Mouse (Mus musculus) stomach, postnatal 0 days (tissue): Measurements from ENCODE around the gene Tbkbp1. TPM values are rescaled to one million over a fixed set of nuclear protein-coding genes. Genes with fewer than 3 reads are reported as not detected.

Experiments
- ATAC-seq: fragments of 200-750 bp; cut with Nextera tagmentation; 2 replicates; pipeline ENCODE4 v1.8.0; 2017; ENCODE audit not compliant: low FRiP score, low TSS enrichment
- DNase-seq: peaks from one replicate; pipeline ENCODE4 v3.0.0-alpha.2; 2016; ENCODE audit warnings: low spot score
- H3K27ac ChIP-seq: fragments of 300-500 bp; sonication (generic); replicated peaks from 2 replicates; pipeline ENCODE4 v1.5.1; 2014; ENCODE audit warnings: mild to moderate bottlenecking, control low read depth
- H3K27me3 ChIP-seq: fragments of 300-500 bp; sonication (generic); 2 replicates; pipeline ENCODE4 v1.6.1; 2014; ENCODE audit warnings: low read length; ENCODE audit not compliant: control insufficient read depth, insufficient read depth
- H3K36me3 ChIP-seq: fragments of 300-500 bp; sonication (generic); 2 replicates; pipeline ENCODE4 v1.6.1; 2014; ENCODE audit warnings: low read length, mixed read lengths; ENCODE audit not compliant: control insufficient read depth, insufficient read depth
- H3K4me1 ChIP-seq: fragments of 300-500 bp; sonication (generic); replicated peaks from 2 replicates; pipeline ENCODE4 v1.6.1; 2014; ENCODE audit warnings: antibody characterized with exemption; ENCODE audit not compliant: control insufficient read depth, insufficient read depth
- H3K4me2 ChIP-seq: fragments of 300-500 bp; sonication (generic); replicated peaks from 2 replicates; pipeline ENCODE4 v1.6.1; 2014; ENCODE audit warnings: low read depth, mild to moderate bottlenecking, control low read depth, moderate library complexity
- H3K4me3 ChIP-seq: fragments of 300-500 bp; sonication (generic); 2 replicates; pipeline ENCODE4 v1.5.1; 2014; ENCODE audit warnings: low read depth, low read length, control low read depth
- H3K9ac ChIP-seq: fragments of 300-500 bp; sonication (generic); 2 replicates; pipeline ENCODE4 v1.6.1; 2014; ENCODE audit warnings: mild to moderate bottlenecking, low read length, control low read depth, mixed read lengths
- H3K9me3 ChIP-seq: fragments of 300-500 bp; sonication (generic); 2 replicates; pipeline ENCODE4 v1.6.1; 2016; ENCODE audit warnings: low read length; ENCODE audit not compliant: control insufficient read depth
- CTCF ChIP-seq: IDR thresholded peaks from 2 replicates; pipeline ENCODE4 v1.5.1; 2016; ENCODE audit warnings: antibody characterized with exemption, low read depth, mild to moderate bottlenecking, moderate library complexity
- EP300 ChIP-seq: optimal IDR thresholded peaks from 2 replicates; pipeline ENCODE3; 2016; ENCODE audit warnings: antibody characterized with exemption
- WGBS: fragments of 180-500 bp; shearing (Covaris S2); extraction: QIAGEN DNeasy Blood & Tissue Kit; methylation state at CpG from one replicate; pipeline ENCODE4 v1.1.7; 2014; 5-methylcytosine and 5-hydroxymethylcytosine counted together
- polyA plus RNA-seq: library from polyadenylated mRNA; unstranded; fragments of >200 nt; fragmentation: Nextera tagmentation; extraction: Ambion mirVana; gene quantifications from 2 replicates; pipeline ENCODE4 v1.2.1, GENCODE M21; 2015

Gene Tbkbp1
- polyA plus RNA-seq, 1 experiment from 2014 or later: 1.8 TPM

DNA sequence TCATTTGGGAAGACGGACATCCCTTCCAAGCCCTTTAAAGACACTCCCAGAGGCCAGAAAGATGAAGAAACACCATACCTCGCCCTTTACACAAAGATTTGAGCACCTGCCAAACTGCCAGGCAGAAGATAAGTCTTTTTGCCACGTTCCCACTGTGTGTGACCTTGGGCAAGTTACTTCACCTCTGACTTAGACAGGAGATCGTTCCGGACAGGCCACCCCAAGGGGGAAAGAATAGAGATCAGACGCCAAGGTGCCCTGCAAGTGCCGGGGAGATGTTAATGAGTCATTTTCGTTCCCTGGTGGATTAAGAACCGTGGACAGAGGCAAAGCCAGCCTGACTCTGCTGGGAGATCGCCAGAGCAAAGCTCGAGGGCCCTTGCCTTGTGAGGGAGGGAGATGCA is 730 bp upstream of the Tbkbp1 start:
- Histone ChIP-seq H3K9ac (no peak overlapping the region), H3K27ac (no peak overlapping the region), H3K27me3 (no peaks in the 10 kb centered on the region), H3K9me3 (no peaks in the 10 kb centered on the region), H3K4me3 (peak overlapping the region; percentile 72), H3K36me3 (no peaks in the 10 kb centered on the region), H3K4me1 (peaks cover 2% of the 10 kb centered on the region; the same call in 1 of the 2 replicates), H3K4me2 (peak overlapping the region; percentile 92)
- WGBS: 2% methylated on average over 11 of the region's 11 CpGs
- no peak for TF ChIP-seq EP300
- no peak for TF ChIP-seq CTCF
- ATAC-seq: no peak
- peak; percentile 66 for DNase-seq

- Histone ChIP-seq H3K4me3 (peak overlapping the region; percentile 72), H3K36me3 (no peaks in the 10 kb centered on the region), H3K9ac (peak overlapping the region; percentile 63), H3K9me3 (no peaks in the 10 kb centered on the region), H3K4me2 (peak overlapping the region; percentile 92), H3K27ac (peak overlapping the region; percentile 77), H3K27me3 (no peaks in the 10 kb centered on the region), H3K4me1 (peaks cover 2% of the 10 kb centered on the region; the same call in 1 of the 2 replicates)
- ATAC-seq: peak; percentile 59
- WGBS: under 1% methylated on average over 75 of the region's 102 CpGs
- TF ChIP-seq CTCF (no peak), EP300 (no peak)
- DNase-seq: peak; percentile 48
These were observed 624 bp downstream of the Tbkbp1 start for GRCm38 (mm10) chr11:97150411-97151330.

GRCm38 (mm10) chr11:97149995-97150410 is 1.3 kb downstream of the Tbkbp1 start:
- TF ChIP-seq EP300: no peak
- 0 out of 2 replicates have a peak, but pooled peaks have one; percentile 1 for TF ChIP-seq CTCF
- H3K4me1 ChIP-seq: peaks cover 2% of the 10 kb centered on the region; the same call in 1 of the 2 replicates
- peak overlapping the region; percentile 72 for H3K4me3 ChIP-seq
- no peaks in the 10 kb centered on the region for H3K36me3 ChIP-seq
- no peaks in the 10 kb centered on the region for H3K9me3 ChIP-seq
- no peaks in the 10 kb centered on the region for H3K27me3 ChIP-seq
- H3K4me2 ChIP-seq: peak overlapping the region; percentile 92
- 0 out of 2 replicates have a peak overlapping the region, but pooled peaks have one; percentile 63 for H3K9ac ChIP-seq
- ATAC-seq: peak; percentile 6
- 3% methylated on average over 14 of the region's 14 CpGs for WGBS
- H3K27ac ChIP-seq: peak overlapping the region; percentile 77
- peak; percentile 51 for DNase-seq

DNA sequence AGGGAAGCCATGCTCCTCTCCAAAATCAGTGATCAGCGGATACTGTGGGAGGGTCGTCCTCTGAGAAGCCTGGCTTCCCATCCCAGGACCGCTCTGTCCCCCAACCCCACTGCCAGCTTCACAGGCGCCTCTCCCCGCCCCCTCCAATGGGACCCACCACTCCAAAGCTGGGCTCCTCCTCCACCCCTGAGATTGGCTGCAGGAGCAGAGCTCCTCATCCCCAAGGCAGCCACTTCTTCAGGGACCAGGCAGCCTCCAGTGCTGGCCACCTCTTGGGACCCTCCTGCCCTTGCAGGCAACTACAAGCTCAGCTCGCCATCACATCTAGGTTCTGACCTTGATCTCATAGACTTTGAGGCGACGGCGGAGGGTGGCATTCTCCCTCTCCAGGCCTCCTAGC is 2.3 kb downstream of the Tbkbp1 start:
- 53% methylated on average over 9 of the region's 9 CpGs for WGBS
- TF ChIP-seq CTCF (no peak), EP300 (no peak)
- Histone ChIP-seq H3K4me1 (peaks cover 2% of the 10 kb centered on the region; the same call in 1 of the 2 replicates), H3K27ac (0 out of 2 replicates have a peak overlapping the region, but pooled peaks have one; percentile 77), H3K4me3 (peak overlapping the region; percentile 72; the same call in 1 of the 2 replicates), H3K4me2 (peak overlapping the region; percentile 92; the same call in 1 of the 2 replicates), H3K9me3 (no peaks in the 10 kb centered on the region), H3K36me3 (no peaks in the 10 kb centered on the region), H3K27me3 (no peaks in the 10 kb centered on the region), H3K9ac (no peak overlapping the region)
- no peak for ATAC-seq
- peak; percentile 12 for DNase-seq

DNA sequence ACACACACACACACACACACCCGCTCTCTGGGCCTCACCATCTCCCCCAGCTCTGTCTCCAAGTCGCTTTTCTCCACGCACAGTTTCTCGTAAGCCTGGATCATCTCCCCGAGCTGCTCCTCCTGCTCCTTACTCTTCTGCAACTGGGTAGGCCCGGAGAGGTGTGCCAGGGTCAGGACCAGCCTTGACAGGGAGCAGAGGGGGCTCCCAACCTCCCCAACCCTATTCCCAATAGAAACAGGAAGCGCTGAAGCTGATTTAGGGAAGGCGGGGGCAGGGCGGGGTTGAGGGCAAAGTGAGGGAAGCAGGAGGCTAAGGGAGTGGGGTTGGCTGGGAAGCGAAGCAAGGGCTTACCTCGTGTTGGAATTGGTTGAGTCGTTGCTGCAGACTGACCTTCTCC is 2.7 kb downstream of the Tbkbp1 start:
- Histone ChIP-seq H3K9me3 (no peaks in the 10 kb centered on the region), H3K4me3 (no peak overlapping the region), H3K27me3 (no peaks in the 10 kb centered on the region), H3K9ac (peak overlapping the region; percentile 1; the same call in 1 of the 2 replicates), H3K36me3 (no peaks in the 10 kb centered on the region), H3K4me2 (peak overlapping the region; percentile 23; the same call in 1 of the 2 replicates), H3K27ac (no peak overlapping the region), H3K4me1 (peaks cover 2% of the 10 kb centered on the region; the same call in 1 of the 2 replicates)
- 37% methylated on average over 12 of the region's 12 CpGs for WGBS
- TF ChIP-seq EP300 (no peak), CTCF (no peak)
- ATAC-seq (no peak), DNase-seq (peak; percentile 13)
